In the genomic region with DNA sequence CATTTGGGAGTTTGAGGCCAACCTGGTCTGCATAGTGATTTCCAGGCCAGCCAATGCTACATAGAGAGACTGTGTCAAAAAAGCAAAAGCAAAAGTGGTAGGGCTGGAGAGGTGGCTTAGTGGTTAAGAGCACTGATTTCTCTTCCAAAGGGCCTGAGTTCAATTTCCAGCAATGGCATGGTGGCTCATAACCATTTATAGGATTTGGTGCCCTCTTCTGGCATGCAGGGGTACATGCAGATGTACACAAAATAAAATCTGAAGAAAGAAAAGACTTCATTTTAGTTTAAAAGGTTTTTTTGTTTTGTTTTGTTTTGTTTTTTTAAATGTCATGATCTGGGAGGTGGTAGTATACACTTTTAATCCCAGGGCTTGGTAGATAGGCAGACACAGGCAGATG, we compare ENCODE assay signal across 11 mouse cellular contexts. TPM values are rescaled to one million over a fixed set of nuclear protein-coding genes. Genes with fewer than 3 reads are reported as not detected.
DNase-seq lines count a peak whose midpoint lies in the region; ATAC-seq and TF ChIP-seq lines count a peak whose summit lies in the region.
"Had no signal": no experiment of that assay in that cellular context is flagged by ENCODE, and none has a peak within 500 bp of the region (broad histone marks: within the 10 kb centered on the region; RNA-seq: fewer than 3 reads in every experiment).

No protein-coding gene starts in this region.

- TF ChIP-seq CTCF in thymus, adult 2 months (IDR thresholded peaks at IDR 0.05; ENCODE audit: borderline replicate concordance, control insufficient read depth, extremely low read depth, insufficient read depth, low read length, poor library complexity): no peak

- peaks cover 20% of the 10 kb centered on the region for H3K4me1 ChIP-seq in hindbrain, embryonic 14.5 days (replicated peaks; ENCODE audit: control insufficient read depth, insufficient read depth, low read length)
- peaks cover 18% of the 10 kb centered on the region for H3K4me1 ChIP-seq in hindbrain, embryonic 16.5 days (ENCODE audit: control insufficient read depth, insufficient read depth, low read depth, low read length)
- peaks cover 8% of the 10 kb centered on the region for H3K4me1 ChIP-seq in thymus, adult 2 months (replicated peaks; ENCODE audit: control insufficient read depth, insufficient read depth, low read length)

- TF ChIP-seq POLR2A in thymus, adult 2 months (IDR thresholded peaks at IDR 0.05; ENCODE audit: control insufficient read depth, extremely low read depth, insufficient read depth, low read length, poor library complexity): no peak

- H3K9me3 ChIP-seq in hindbrain, embryonic 14.5 days (ENCODE audit: control insufficient read depth, low read length): no peaks in the 10 kb centered on the region
- no peaks in the 10 kb centered on the region for H3K9me3 ChIP-seq in hindbrain, embryonic 16.5 days (ENCODE audit: control insufficient read depth, low read length)
- H3K9me3 ChIP-seq: embryonic facial prominence, embryonic 13.5 days had no signal

- H3K27ac ChIP-seq in hindbrain, embryonic 14.5 days: no peak overlapping the region
- H3K27ac ChIP-seq in hindbrain, embryonic 16.5 days (ENCODE audit: low read depth, low read length): no peak overlapping the region
- no peak overlapping the region for H3K27ac ChIP-seq in thymus, adult 2 months (ENCODE audit: control insufficient read depth, insufficient read depth, low read length)
- H3K27ac ChIP-seq: embryonic facial prominence, embryonic 13.5 days had no signal

- H3K36me3 ChIP-seq in hindbrain, embryonic 14.5 days (replicated peaks; ENCODE audit: control insufficient read depth, insufficient read depth): no peaks in the 10 kb centered on the region
- no peaks in the 10 kb centered on the region for H3K36me3 ChIP-seq in hindbrain, embryonic 16.5 days (ENCODE audit: control insufficient read depth, insufficient read depth, low read length)
- H3K36me3 ChIP-seq in thymus, adult 2 months (ENCODE audit: control insufficient read depth, insufficient read depth, low read length): no peaks in the 10 kb centered on the region
- no peaks in the 10 kb centered on the region for H3K36me3 ChIP-seq in splenic B cell, adult 2 months (ENCODE audit: control insufficient read depth, insufficient read depth, low read length, poor library complexity, severe bottlenecking)
- H3K36me3 ChIP-seq: embryonic facial prominence, embryonic 13.5 days had no signal

- H3K4me2 ChIP-seq in hindbrain, embryonic 14.5 days (replicated peaks): no peak overlapping the region
- no peak overlapping the region for H3K4me2 ChIP-seq in hindbrain, embryonic 16.5 days (ENCODE audit: low read length)
- H3K4me2 ChIP-seq: embryonic facial prominence, embryonic 13.5 days had no signal

- H3K27me3 ChIP-seq in hindbrain, embryonic 14.5 days (ENCODE audit: control insufficient read depth, insufficient read depth, low read length): no peaks in the 10 kb centered on the region
- H3K27me3 ChIP-seq in hindbrain, embryonic 16.5 days (replicated peaks; ENCODE audit: control insufficient read depth, insufficient read depth, low read length): no peaks in the 10 kb centered on the region
- H3K27me3 ChIP-seq in thymus, adult 2 months (ENCODE audit: control insufficient read depth, insufficient read depth, low read length): no peaks in the 10 kb centered on the region
- no peaks in the 10 kb centered on the region for H3K27me3 ChIP-seq in splenic B cell, adult 2 months (ENCODE audit: control insufficient read depth, insufficient read depth, low read length, poor library complexity, severe bottlenecking)

- no peak overlapping the region for H3K4me3 ChIP-seq in hindbrain, embryonic 14.5 days (replicated peaks; ENCODE audit: low read length)
- H3K4me3 ChIP-seq in hindbrain, embryonic 16.5 days (ENCODE audit: low read length): no peak overlapping the region
- H3K4me3 ChIP-seq in thymus, adult 2 months (ENCODE audit: control insufficient read depth, insufficient read depth, low read length): no peak overlapping the region
- H3K4me3 ChIP-seq: embryonic facial prominence, embryonic 13.5 days had no signal

- no peak overlapping the region for H3K9ac ChIP-seq in hindbrain, embryonic 14.5 days
- H3K9ac ChIP-seq in hindbrain, embryonic 16.5 days (ENCODE audit: low read depth, low read length): no peak overlapping the region
- H3K9ac ChIP-seq: embryonic facial prominence, embryonic 13.5 days had no signal

- ATAC-seq in hindbrain, embryonic 14.5 days (ENCODE audit: low FRiP score): no peak
- ATAC-seq in hindbrain, embryonic 16.5 days: no peak
- ATAC-seq in activated CD4-positive, CD25-positive, alpha-beta regulatory T cell, adult 4 months: peak; percentile 25
- ATAC-seq: midbrain, embryonic 16.5 days had no signal

- peak; percentile 56 for DNase-seq in hindbrain, embryonic 14.5 days (ENCODE audit: low spot score)
- peak; percentile 13 for DNase-seq in thymus, adult 2 months
- no peak for DNase-seq in thymus, postnatal 4 days
- peak; percentile 74 for DNase-seq in splenic B cell, adult 2 months (ENCODE audit: low read depth, low spot score)
- no peak for DNase-seq in layer of hippocampus, postnatal 10 days (ENCODE audit: low spot score in 2 of 2)
- no peak for DNase-seq in spleen, postnatal 14 days (ENCODE audit: low spot score in 2 of 2)
- DNase-seq: gastrocnemius, postnatal 14 days had no signal

RNA-seq across cellular contexts. Expression of a gene that starts 4.2 kb away (rescaled TPM):
- polyA plus RNA-seq in hindbrain, embryonic 14.5 days (2014; fragmentation: Nextera tagmentation; extraction: Ambion mirVana): 164 and 169 TPM in 2 replicates
- polyA plus RNA-seq in hindbrain, embryonic 16.5 days (2015; fragmentation: Nextera tagmentation; extraction: Ambion mirVana): 166 and 178 TPM in 2 replicates
- 184 and 186 TPM in 2 replicates for polyA plus RNA-seq in thymus, adult 2 months (2012; rRNA removed)
- 100 to 1,000 TPM; 158 to 181 TPM for polyA plus RNA-seq in activated CD4-positive, CD25-positive, alpha-beta regulatory T cell, adult 4 months (2017; shearing (Covaris generic))
- 10 to 100 TPM; 77.2 to 81.7 TPM for total RNA-seq in layer of hippocampus, postnatal 10 days (2021)

RNA-seq across cellular contexts. Expression of a gene that starts 6.3 kb away (rescaled TPM):
- polyA plus RNA-seq in hindbrain, embryonic 14.5 days (2014; fragmentation: Nextera tagmentation; extraction: Ambion mirVana): 9.0 and 10.3 TPM in 2 replicates
- 14.2 and 15.5 TPM in 2 replicates for polyA plus RNA-seq in hindbrain, embryonic 16.5 days (2015; fragmentation: Nextera tagmentation; extraction: Ambion mirVana)
- polyA plus RNA-seq in thymus, adult 2 months (2012; rRNA removed): 17.4 and 18.5 TPM in 2 replicates
- polyA plus RNA-seq in activated CD4-positive, CD25-positive, alpha-beta regulatory T cell, adult 4 months (2017; shearing (Covaris generic)): 1 to 10 TPM; 1.2 to 1.9 TPM
- 10 to 100 TPM; 21.9 to 22.3 TPM for total RNA-seq in layer of hippocampus, postnatal 10 days (2021)

RNA-seq across cellular contexts. Expression of a gene that starts 31.4 kb away (rescaled TPM):
- polyA plus RNA-seq in hindbrain, embryonic 14.5 days (2014; fragmentation: Nextera tagmentation; extraction: Ambion mirVana): 44.9 and 46.1 TPM in 2 replicates
- 54.4 and 55.7 TPM in 2 replicates for polyA plus RNA-seq in hindbrain, embryonic 16.5 days (2015; fragmentation: Nextera tagmentation; extraction: Ambion mirVana)
- 91.2 and 99.7 TPM in 2 replicates for polyA plus RNA-seq in thymus, adult 2 months (2012; rRNA removed)
- polyA plus RNA-seq in activated CD4-positive, CD25-positive, alpha-beta regulatory T cell, adult 4 months (2017; shearing (Covaris generic)): 1 to 10 TPM; 2.2 to 6.4 TPM
- 10 to 100 TPM; 89.1 to 96.6 TPM for total RNA-seq in layer of hippocampus, postnatal 10 days (2021)

RNA-seq across cellular contexts. Expression of a gene that starts 34.2 kb away (rescaled TPM):
- 8.8 and 9.3 TPM in 2 replicates for polyA plus RNA-seq in hindbrain, embryonic 14.5 days (2014; fragmentation: Nextera tagmentation; extraction: Ambion mirVana)
- polyA plus RNA-seq in hindbrain, embryonic 16.5 days (2015; fragmentation: Nextera tagmentation; extraction: Ambion mirVana): 17.4 and 22.2 TPM in 2 replicates
- polyA plus RNA-seq in thymus, adult 2 months (2012; rRNA removed): 4.9 and 5.1 TPM in 2 replicates
- polyA plus RNA-seq in activated CD4-positive, CD25-positive, alpha-beta regulatory T cell, adult 4 months (2017; shearing (Covaris generic)): under 1 TPM in 1 of 2 experiments, not detected in 1; 0.22 TPM
- 10 to 100 TPM; 44.8 to 45.2 TPM for total RNA-seq in layer of hippocampus, postnatal 10 days (2021)

RNA-seq across cellular contexts. Expression of a gene that starts 47.2 kb away (rescaled TPM):
- 2.7 and 2.9 TPM in 2 replicates for polyA plus RNA-seq in hindbrain, embryonic 14.5 days (2014; fragmentation: Nextera tagmentation; extraction: Ambion mirVana)
- 2.9 and 5.3 TPM in 2 replicates for polyA plus RNA-seq in hindbrain, embryonic 16.5 days (2015; fragmentation: Nextera tagmentation; extraction: Ambion mirVana)
- polyA plus RNA-seq in thymus, adult 2 months (2012; rRNA removed): 17.0 and 17.8 TPM in 2 replicates
- polyA plus RNA-seq in activated CD4-positive, CD25-positive, alpha-beta regulatory T cell, adult 4 months (2017; shearing (Covaris generic)): not detected
- 1 to 10 TPM; 2.7 to 4.1 TPM for total RNA-seq in layer of hippocampus, postnatal 10 days (2021)

Comparison
In these comparisons a context has a peak if more than half of its experiments do, and no peak if none do; other contexts are left out.
1. DNase-seq: peak in hindbrain, embryonic 14.5 days (single experiment), thymus, adult 2 months (single experiment) and splenic B cell, adult 2 months (single experiment); none in thymus, postnatal 4 days (single experiment), layer of hippocampus, postnatal 10 days (0 of 2) and spleen, postnatal 14 days (0 of 2).